Mouse (Mus musculus) kidney, postnatal 25 days (tissue): ENCODE measurements at regions not wholly inside any gene's neighbourhood (a gene's known extent, or its start where the extent isn't known, plus 50 kb on each side); places are given as distances from the start of the nearest gene placed in this dataset.

Source experiments
- DNase-seq, 2 experiments: peaks; one replicate each; pipeline ENCODE4 v3.0.0; 2021; ENCODE audit warnings: mixed read lengths in 2 of 2

- no peak for DNase-seq
Observed at GRCm38 (mm10) chr3:136993473-136993872, 323.5 kb downstream of the Ppp3ca start.

GRCm38 (mm10) chr3:136994361-136995083 is 324.6 kb downstream of the Ppp3ca start:
- peak in 1 of 2 experiments; percentile 8 for DNase-seq

GRCm38 (mm10) chr3:136995611-136996335 is 325.8 kb downstream of the Ppp3ca start:
- DNase-seq, result no peak

GRCm38 (mm10) chr3:136996381-136996895 is 326.5 kb downstream of the Ppp3ca start:
- DNase-seq, result no peak

- no peak for DNase-seq
Observed at GRCm38 (mm10) chr3:137011551-137011950, 329.3 kb upstream of the Emcn start.

GRCm38 (mm10) chr3:137014686-137015085 is 326.2 kb upstream of the Emcn start:
- no peak for DNase-seq

GRCm38 (mm10) chr3:137015199-137015598 is 325.7 kb upstream of the Emcn start:
- no peak for DNase-seq

- no peak for DNase-seq
Observed at GRCm38 (mm10) chr3:137019971-137020634, 320.8 kb upstream of the Emcn start.

GRCm38 (mm10) chr3:137029546-137029945 is 311.3 kb upstream of the Emcn start:
- no peak for DNase-seq

- no peak for DNase-seq
Observed at GRCm38 (mm10) chr3:137032802-137033201, 308.1 kb upstream of the Emcn start.

GRCm38 (mm10) chr3:137039638-137040037 is 301.2 kb upstream of the Emcn start:
- no peak for DNase-seq

- no peak for DNase-seq
Observed at GRCm38 (mm10) chr3:137056544-137057224, 284.2 kb upstream of the Emcn start.

- no peak for DNase-seq
Observed at GRCm38 (mm10) chr3:137057225-137057910, 283.5 kb upstream of the Emcn start.

GRCm38 (mm10) chr3:137057911-137058260 is 283.0 kb upstream of the Emcn start:
- DNase-seq, result no peak

- DNase-seq, result no peak
Observed at GRCm38 (mm10) chr3:137062067-137062466, 278.8 kb upstream of the Emcn start.

- DNase-seq, result no peak
Observed at GRCm38 (mm10) chr3:137067336-137067735, 273.5 kb upstream of the Emcn start.

GRCm38 (mm10) chr3:137069334-137069733 is 271.5 kb upstream of the Emcn start:
- DNase-seq, result no peak

- no peak for DNase-seq
Observed at GRCm38 (mm10) chr3:137077718-137078599, 262.9 kb upstream of the Emcn start.

- DNase-seq, result no peak
Observed at GRCm38 (mm10) chr3:137078600-137078975, 262.3 kb upstream of the Emcn start.

- DNase-seq, result no peak
Observed at GRCm38 (mm10) chr3:137086896-137087295, 254.0 kb upstream of the Emcn start.

GRCm38 (mm10) chr3:137100627-137101404 is 240.1 kb upstream of the Emcn start:
- DNase-seq, result no peak
